Mouse (Mus musculus): ENCODE data around the gene Lhx8. TPM values are rescaled to one million over a fixed set of nuclear protein-coding genes. Genes with fewer than 3 reads are reported as not detected.

Lhx8 gene
- total RNA-seq, 1 experiment: not detected

- H3K4me1 ChIP-seq (ENCODE audit: control insufficient read depth in 2 of 2, insufficient read depth in 2 of 2, low read length in 2 of 2, poor library complexity in 1 of 2): no peaks in the 10 kb centered on the region
- no peak overlapping the region for H3K4me3 ChIP-seq (ENCODE audit: insufficient read depth in 1 of 2, low read depth in 1 of 2, low read length in 2 of 2, poor library complexity in 1 of 2, severe bottlenecking in 1 of 2)
- in situ Hi-C loops (cut with MboI; ENCODE audit: low sequenced_read_pairs in 2 of 2, unreplicated experiment in 2 of 2): no loop called here
- H3K9me3 ChIP-seq (ENCODE audit: control insufficient read depth, insufficient read depth, low read depth, low read length): no peaks in the 10 kb centered on the region
- TF ChIP-seq ZC3H11A (IDR thresholded peaks at IDR 0.05; ENCODE audit: borderline replicate concordance, low read depth, low read length) (no peak), MAFK (IDR thresholded peaks at IDR 0.05; ENCODE audit: insufficient read depth, low read depth, low read length) (no peak), ZNF384 (IDR thresholded peaks at IDR 0.05; ENCODE audit: low read depth, low read length) (no peak), HCFC1 (IDR thresholded peaks at IDR 0.05; ENCODE audit: borderline replicate concordance, insufficient read depth, low read length) (no peak), CHD2 (IDR thresholded peaks at IDR 0.05; ENCODE audit: low read depth, low read length) (no peak)
- H3K9ac ChIP-seq (ENCODE audit: insufficient read depth, low read depth, low read length, poor library complexity, severe bottlenecking): no peak overlapping the region
- H3K27ac ChIP-seq (ENCODE audit: insufficient read depth, low read depth, low read length, poor library complexity, severe bottlenecking): no peak overlapping the region
- DNase-seq (ENCODE audit: low read depth, low spot score): peak; percentile 66
- no peaks in the 10 kb centered on the region for H3K36me3 ChIP-seq (ENCODE audit: control insufficient read depth, insufficient read depth, low read length, poor library complexity, severe bottlenecking)
Observed at GRCm38 (mm10) chr3:154364604-154365209, 34.2 kb upstream of the Lhx8 start.

GRCm38 (mm10) chr3:154363507-154363906 lies 33.0 kb upstream of the Lhx8 start:
- DNase-seq (ENCODE audit: low read depth, low spot score): no peak
- H3K27ac ChIP-seq (ENCODE audit: insufficient read depth, low read depth, low read length, poor library complexity, severe bottlenecking): no peak overlapping the region
- no peak overlapping the region for H3K9ac ChIP-seq (ENCODE audit: insufficient read depth, low read depth, low read length, poor library complexity, severe bottlenecking)
- no peaks in the 10 kb centered on the region for H3K4me1 ChIP-seq (ENCODE audit: control insufficient read depth in 2 of 2, insufficient read depth in 2 of 2, low read length in 2 of 2, poor library complexity in 1 of 2)
- in situ Hi-C loops (cut with MboI; ENCODE audit: low sequenced_read_pairs in 2 of 2, unreplicated experiment in 2 of 2): no loop called here
- TF ChIP-seq ZNF384 (IDR thresholded peaks at IDR 0.05; ENCODE audit: low read depth, low read length): no peak
- TF ChIP-seq ZC3H11A (IDR thresholded peaks at IDR 0.05; ENCODE audit: borderline replicate concordance, low read depth, low read length): no peak
- no peak for TF ChIP-seq CHD2 (IDR thresholded peaks at IDR 0.05; ENCODE audit: low read depth, low read length)
- TF ChIP-seq MAFK (IDR thresholded peaks at IDR 0.05; ENCODE audit: insufficient read depth, low read depth, low read length): no peak
- no peak for TF ChIP-seq HCFC1 (IDR thresholded peaks at IDR 0.05; ENCODE audit: borderline replicate concordance, insufficient read depth, low read length)
- H3K9me3 ChIP-seq (ENCODE audit: control insufficient read depth, insufficient read depth, low read depth, low read length): no peaks in the 10 kb centered on the region
- no peak overlapping the region for H3K4me3 ChIP-seq (ENCODE audit: insufficient read depth in 1 of 2, low read depth in 1 of 2, low read length in 2 of 2, poor library complexity in 1 of 2, severe bottlenecking in 1 of 2)
- no peaks in the 10 kb centered on the region for H3K36me3 ChIP-seq (ENCODE audit: control insufficient read depth, insufficient read depth, low read length, poor library complexity, severe bottlenecking)

- no peak overlapping the region for H3K9ac ChIP-seq (ENCODE audit: insufficient read depth, low read depth, low read length, poor library complexity, severe bottlenecking)
- H3K4me1 ChIP-seq (ENCODE audit: control insufficient read depth in 2 of 2, insufficient read depth in 2 of 2, low read length in 2 of 2, poor library complexity in 1 of 2): no peaks in the 10 kb centered on the region
- no peak for DNase-seq (ENCODE audit: low read depth, low spot score)
- H3K9me3 ChIP-seq (ENCODE audit: control insufficient read depth, insufficient read depth, low read depth, low read length): no peaks in the 10 kb centered on the region
- H3K36me3 ChIP-seq (ENCODE audit: control insufficient read depth, insufficient read depth, low read length, poor library complexity, severe bottlenecking): no peaks in the 10 kb centered on the region
- no peak overlapping the region for H3K4me3 ChIP-seq (ENCODE audit: insufficient read depth in 1 of 2, low read depth in 1 of 2, low read length in 2 of 2, poor library complexity in 1 of 2, severe bottlenecking in 1 of 2)
- TF ChIP-seq CHD2 (IDR thresholded peaks at IDR 0.05; ENCODE audit: low read depth, low read length) (no peak), ZC3H11A (IDR thresholded peaks at IDR 0.05; ENCODE audit: borderline replicate concordance, low read depth, low read length) (no peak), HCFC1 (IDR thresholded peaks at IDR 0.05; ENCODE audit: borderline replicate concordance, insufficient read depth, low read length) (no peak), MAFK (IDR thresholded peaks at IDR 0.05; ENCODE audit: insufficient read depth, low read depth, low read length) (no peak), ZNF384 (IDR thresholded peaks at IDR 0.05; ENCODE audit: low read depth, low read length) (no peak)
- H3K27ac ChIP-seq (ENCODE audit: insufficient read depth, low read depth, low read length, poor library complexity, severe bottlenecking): no peak overlapping the region
- in situ Hi-C loops (cut with MboI; ENCODE audit: low sequenced_read_pairs in 2 of 2, unreplicated experiment in 2 of 2): no loop called here
Observed at GRCm38 (mm10) chr3:154359231-154359630, 28.8 kb upstream of the Lhx8 start.

- DNase-seq (ENCODE audit: low read depth, low spot score): no peak
- Histone ChIP-seq H3K36me3 (ENCODE audit: control insufficient read depth, insufficient read depth, low read length, poor library complexity, severe bottlenecking) (no peaks in the 10 kb centered on the region), H3K9me3 (ENCODE audit: control insufficient read depth, insufficient read depth, low read depth, low read length) (no peaks in the 10 kb centered on the region), H3K4me3 (ENCODE audit: insufficient read depth in 1 of 2, low read depth in 1 of 2, low read length in 2 of 2, poor library complexity in 1 of 2, severe bottlenecking in 1 of 2) (no peak overlapping the region), H3K9ac (ENCODE audit: insufficient read depth, low read depth, low read length, poor library complexity, severe bottlenecking) (no peak overlapping the region), H3K4me1 (ENCODE audit: control insufficient read depth in 2 of 2, insufficient read depth in 2 of 2, low read length in 2 of 2, poor library complexity in 1 of 2) (no peaks in the 10 kb centered on the region), H3K27ac (ENCODE audit: insufficient read depth, low read depth, low read length, poor library complexity, severe bottlenecking) (no peak overlapping the region)
- TF ChIP-seq MAFK (IDR thresholded peaks at IDR 0.05; ENCODE audit: insufficient read depth, low read depth, low read length) (no peak), CHD2 (IDR thresholded peaks at IDR 0.05; ENCODE audit: low read depth, low read length) (no peak), ZNF384 (IDR thresholded peaks at IDR 0.05; ENCODE audit: low read depth, low read length) (no peak), ZC3H11A (IDR thresholded peaks at IDR 0.05; ENCODE audit: borderline replicate concordance, low read depth, low read length) (no peak), HCFC1 (IDR thresholded peaks at IDR 0.05; ENCODE audit: borderline replicate concordance, insufficient read depth, low read length) (no peak)
- in situ Hi-C loops (cut with MboI; ENCODE audit: low sequenced_read_pairs in 2 of 2, unreplicated experiment in 2 of 2): no loop called here
Observed at GRCm38 (mm10) chr3:154340294-154340914, 9.9 kb upstream of the Lhx8 start.
